In genomic region chr13:104397814-104398213, GRCm38 (mm10) we compare ENCODE assay signal across 10 mouse cellular contexts.
DNase-seq lines count a peak whose midpoint lies in the region; ATAC-seq lines count a peak whose summit lies in the region.
"Had no signal": no experiment of that assay in that cellular context is flagged by ENCODE, and none has a peak within 500 bp of the region (broad histone marks: within the 10 kb centered on the region; RNA-seq: fewer than 3 reads in every experiment).

No protein-coding gene starts in this region.

- DNase-seq in heart, adult 8-10 months (ENCODE audit: low spot score): peak; percentile 42
- DNase-seq in midbrain, embryonic 14.5 days: peak; percentile 24
- DNase-seq in brain, adult 2 months (ENCODE audit: low read depth, low spot score): peak; percentile 33
- peak; percentile 22 for DNase-seq in skeletal muscle tissue, adult 2 months (ENCODE audit: low read depth, low spot score)
- DNase-seq in left cerebral cortex, adult 18-20 months (ENCODE audit: low spot score in 2 of 2): no peak
- DNase-seq: embryo, embryonic 11 days; right cerebral cortex, adult 18-20 months had no signal

- H3K4me1 ChIP-seq in heart, embryonic 11.5 days (ENCODE audit: control insufficient read depth, insufficient read depth, low read length): no peaks in the 10 kb centered on the region
- no peaks in the 10 kb centered on the region for H3K4me1 ChIP-seq in midbrain, embryonic 14.5 days (ENCODE audit: control insufficient read depth, insufficient read depth, low read length)
- H3K4me1 ChIP-seq in midbrain, embryonic 13.5 days (replicated peaks): no peaks in the 10 kb centered on the region

- no peak overlapping the region for H3K4me3 ChIP-seq in heart, embryonic 11.5 days (ENCODE audit: low read depth, low read length)
- H3K4me3 ChIP-seq in midbrain, embryonic 14.5 days (replicated peaks; ENCODE audit: low read depth, low read length): no peak overlapping the region
- H3K4me3 ChIP-seq in midbrain, embryonic 13.5 days (replicated peaks): no peak overlapping the region

- WGBS in heart, embryonic 11.5 days (ENCODE audit: insufficient replicate concordance): 58% methylated on average over 8 of the region's 8 CpGs
- 46% methylated on average over 8 of the region's 8 CpGs for WGBS in midbrain, embryonic 14.5 days
- 55% methylated on average over 8 of the region's 8 CpGs for WGBS in midbrain, embryonic 13.5 days

- H3K4me2 ChIP-seq in heart, embryonic 11.5 days: no peak overlapping the region
- H3K4me2 ChIP-seq in midbrain, embryonic 14.5 days (ENCODE audit: low read length): no peak overlapping the region
- H3K4me2 ChIP-seq in midbrain, embryonic 13.5 days (replicated peaks): no peak overlapping the region
- H3K4me2 ChIP-seq: liver, embryonic 11.5 days had no signal

- no peaks in the 10 kb centered on the region for H3K36me3 ChIP-seq in heart, embryonic 11.5 days (ENCODE audit: control insufficient read depth, insufficient read depth, low read length)
- H3K36me3 ChIP-seq in midbrain, embryonic 14.5 days (ENCODE audit: control insufficient read depth, insufficient read depth, low read length): no peaks in the 10 kb centered on the region
- H3K36me3 ChIP-seq in midbrain, embryonic 13.5 days: no peaks in the 10 kb centered on the region; the same call in 1 of the 2 replicates

- no peak overlapping the region for H3K27ac ChIP-seq in heart, embryonic 11.5 days (ENCODE audit: low read depth, low read length)
- H3K27ac ChIP-seq in midbrain, embryonic 14.5 days (replicated peaks; ENCODE audit: low read depth, low read length): no peak overlapping the region
- H3K27ac ChIP-seq in midbrain, embryonic 13.5 days: no peak overlapping the region

- no peak for ATAC-seq in heart, embryonic 11.5 days (replicated peaks; ENCODE audit: insufficient number of reproducible peaks, low FRiP score, low TSS enrichment)
- no peak for ATAC-seq in midbrain, embryonic 14.5 days (ENCODE audit: low FRiP score, low TSS enrichment)
- ATAC-seq in midbrain, embryonic 13.5 days: no peak

- no peaks in the 10 kb centered on the region for H3K9me3 ChIP-seq in heart, embryonic 11.5 days (replicated peaks; ENCODE audit: control insufficient read depth, low read length)
- no peaks in the 10 kb centered on the region for H3K9me3 ChIP-seq in midbrain, embryonic 14.5 days (ENCODE audit: control insufficient read depth, low read length)
- no peaks in the 10 kb centered on the region for H3K9me3 ChIP-seq in midbrain, embryonic 13.5 days

- H3K27me3 ChIP-seq in heart, embryonic 11.5 days (ENCODE audit: control insufficient read depth, insufficient read depth, low read length): no peaks in the 10 kb centered on the region
- H3K27me3 ChIP-seq in midbrain, embryonic 14.5 days (ENCODE audit: control insufficient read depth, insufficient read depth, low read length): no peaks in the 10 kb centered on the region
- H3K27me3 ChIP-seq in midbrain, embryonic 13.5 days: no peaks in the 10 kb centered on the region

- H3K9ac ChIP-seq in heart, embryonic 11.5 days (ENCODE audit: low read depth, low read length): no peak overlapping the region
- H3K9ac ChIP-seq in midbrain, embryonic 14.5 days (replicated peaks; ENCODE audit: low read length): no peak overlapping the region
- no peak overlapping the region for H3K9ac ChIP-seq in midbrain, embryonic 13.5 days (replicated peaks)

Comparison
In these comparisons a context has a peak if more than half of its experiments do, and no peak if none do; other contexts are left out.
1. DNase-seq: peak in heart, adult 8-10 months (single experiment), midbrain, embryonic 14.5 days (single experiment), brain, adult 2 months (single experiment) and skeletal muscle tissue, adult 2 months (single experiment); none in left cerebral cortex, adult 18-20 months (0 of 2).